Mouse (Mus musculus): Measurements from ENCODE around the gene Igflr1.
A peak's percentile ranks its signal among the peaks of the same experiment; 100 is the strongest.

Igflr1 gene

DNA sequence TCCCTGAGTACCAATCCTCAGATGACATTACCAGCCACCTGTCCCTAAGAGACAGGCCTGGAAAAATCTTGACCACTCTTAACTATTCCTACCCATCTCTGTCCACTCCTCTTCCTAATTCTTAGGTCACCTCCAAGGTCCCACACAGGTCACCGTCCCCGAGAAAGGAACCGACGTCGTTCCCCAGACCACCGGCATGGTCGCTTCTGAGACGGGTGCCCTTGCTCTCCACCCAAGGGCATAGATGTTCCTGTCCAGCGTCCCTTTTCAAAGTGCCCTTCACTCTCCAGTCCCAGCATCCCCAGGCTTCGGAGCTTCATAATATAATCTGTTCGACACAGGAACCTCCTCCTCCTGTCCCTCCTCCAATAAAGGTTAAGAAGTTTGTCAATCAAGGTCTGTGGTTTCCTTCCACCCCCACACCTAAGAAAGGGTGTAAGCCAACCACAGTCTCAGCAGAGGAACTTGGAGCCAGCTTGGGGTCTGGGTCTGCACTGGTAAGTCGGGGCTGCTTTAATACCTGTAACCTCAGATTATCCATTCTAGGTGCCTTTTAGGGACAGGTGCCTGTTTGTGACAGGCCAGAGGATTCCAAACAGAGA lies at the start of gene Igflr1:
Gene Igflr1, plus strand, starts transcription at position 458 of the 602 bp plus-strand sequence.
- DNase-seq: no peak

DNA sequence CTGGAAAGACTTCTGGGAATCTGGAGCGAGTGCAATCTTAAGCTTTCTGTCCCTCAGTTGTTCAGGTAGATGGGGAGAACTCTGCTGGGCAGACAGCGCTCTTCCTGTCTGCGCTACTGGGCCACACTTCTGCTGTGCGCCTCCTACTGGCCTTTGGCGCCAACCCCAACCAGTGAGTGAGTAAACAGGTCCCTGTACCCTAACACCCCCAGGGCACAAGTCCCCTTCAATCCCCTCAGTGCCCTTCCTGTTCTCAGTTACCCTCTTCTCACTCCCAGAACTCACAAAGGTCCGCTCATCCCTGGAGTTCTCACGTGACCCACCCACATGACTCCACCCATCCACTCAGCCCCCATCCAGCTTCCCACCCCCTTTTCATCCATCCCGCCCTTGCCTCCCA lies 46.9 kb upstream of the Igflr1 start:
- DNase-seq: no peak

DNA sequence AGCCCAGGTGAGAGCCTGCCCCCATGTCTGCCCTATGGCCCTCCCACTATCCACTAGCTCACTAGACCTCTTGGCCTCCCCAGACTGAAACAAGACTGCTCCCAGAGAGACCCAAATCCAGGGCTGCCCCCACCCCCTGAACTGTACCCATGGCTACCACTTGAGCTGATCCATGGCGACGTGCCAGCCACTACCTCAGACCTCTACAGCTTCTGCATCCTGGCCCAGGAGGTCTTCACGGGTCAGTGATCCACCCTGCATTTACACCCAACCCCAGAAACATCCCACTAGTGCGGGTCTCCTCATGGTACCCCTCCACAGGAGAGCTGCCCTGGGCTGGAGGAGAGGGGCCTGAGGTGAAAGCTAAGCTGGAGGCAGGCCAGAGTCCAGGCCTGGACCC lies 44.8 kb upstream of the Igflr1 start:
- DNase-seq: no peak

DNA sequence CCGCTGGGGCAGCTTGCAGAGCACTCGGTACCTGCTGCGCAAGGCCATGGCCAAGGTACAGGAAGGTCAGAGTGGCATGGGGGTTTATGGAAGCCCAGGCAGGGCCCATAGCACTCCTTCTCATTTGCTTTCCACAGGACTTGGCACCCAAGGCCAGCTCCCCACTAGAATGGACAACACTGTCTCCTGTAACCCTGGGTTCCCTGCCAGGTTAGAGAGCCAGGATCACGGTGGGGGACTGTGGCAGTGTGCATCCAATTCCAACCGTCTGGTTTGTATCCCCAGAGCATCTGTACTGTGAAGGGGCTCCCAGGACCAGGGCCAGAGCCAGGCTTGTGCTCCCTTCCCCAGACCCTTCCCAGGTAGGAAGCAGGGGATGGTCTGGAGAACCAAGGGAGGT lies 44.4 kb upstream of the Igflr1 start:
- no peak for DNase-seq

DNA sequence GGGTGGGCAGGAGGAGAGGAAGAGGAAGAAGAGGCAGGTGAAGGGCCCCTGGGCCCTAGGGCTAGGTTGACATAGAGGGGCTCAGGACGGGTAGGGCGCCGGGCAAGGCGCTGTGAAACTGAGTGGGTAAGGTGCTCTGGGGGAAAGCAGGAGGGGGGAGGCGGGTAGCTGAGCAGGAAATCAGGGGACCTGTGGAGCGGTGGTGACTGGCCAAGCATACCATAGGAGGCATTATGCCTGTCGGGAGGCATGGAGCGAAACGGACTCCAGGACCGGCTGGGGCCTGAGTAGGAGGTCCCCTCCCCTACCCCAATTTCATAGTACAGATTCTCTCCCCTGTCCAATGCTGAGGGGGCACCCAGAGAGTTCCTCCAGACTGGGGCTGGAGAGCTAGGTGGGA lies 42.4 kb upstream of the Igflr1 start:
- no peak for DNase-seq

DNA sequence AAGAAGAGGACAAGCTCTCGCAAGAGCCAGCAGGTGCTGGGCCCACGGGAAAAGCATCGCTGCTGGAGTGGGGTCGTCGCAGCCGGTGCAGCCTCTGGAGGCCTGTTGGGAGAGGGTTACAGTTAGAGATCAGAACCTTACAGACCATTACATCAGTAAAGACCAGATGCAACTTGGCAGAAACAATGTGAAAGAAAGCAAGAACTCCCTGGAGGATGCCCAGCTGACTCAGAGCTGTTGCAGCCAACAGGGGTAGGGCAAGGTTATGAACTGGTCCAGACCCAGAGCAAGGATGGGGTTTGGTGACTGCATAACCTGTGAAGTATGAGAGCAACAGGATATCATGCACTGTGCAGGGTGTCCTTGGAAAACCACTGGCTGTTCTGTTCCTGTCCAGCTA lies 40.7 kb upstream of the Igflr1 start:
- DNase-seq: no peak

DNA sequence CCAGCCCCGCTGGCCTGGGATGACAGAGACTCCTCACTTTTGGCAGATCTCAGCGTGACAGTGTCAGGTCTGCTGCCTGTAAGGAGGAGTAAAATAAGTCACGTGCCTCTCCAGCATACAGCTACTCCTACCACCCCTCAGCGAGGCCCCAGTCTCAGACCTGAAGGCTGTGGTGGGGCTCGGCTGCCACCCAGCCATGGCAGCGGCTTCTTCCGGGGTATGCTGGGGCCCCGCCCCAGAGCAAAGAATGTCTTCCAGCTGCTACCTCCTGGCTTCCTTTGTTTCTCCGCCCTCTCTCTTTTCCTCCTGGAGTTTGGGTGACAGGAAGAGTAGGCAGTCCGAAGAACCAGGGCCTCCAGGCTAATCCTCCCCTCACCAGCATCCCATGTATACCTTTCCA lies 39.3 kb upstream of the Igflr1 start:
- DNase-seq: no peak

DNA sequence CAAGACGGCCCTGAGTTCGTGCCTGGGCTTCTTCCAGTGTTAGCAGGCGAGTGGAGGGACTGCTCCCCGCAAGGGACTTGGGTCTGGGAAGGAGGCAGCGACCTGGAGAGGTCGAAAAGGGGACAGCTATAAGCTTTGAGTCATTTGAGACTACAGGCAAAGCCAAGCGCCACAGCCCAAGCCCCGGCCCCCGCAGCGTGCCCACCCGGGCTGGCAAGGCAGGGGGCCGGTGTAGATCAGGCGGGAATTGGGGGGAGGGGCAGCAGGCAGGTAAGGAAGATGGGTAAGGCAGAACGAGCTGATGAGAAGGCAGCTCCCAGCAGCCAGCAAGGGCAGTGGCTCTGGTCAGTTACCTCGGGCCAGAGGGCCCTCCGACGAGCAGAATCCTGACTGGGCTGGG lies 38.8 kb upstream of the Igflr1 start:
- no peak for DNase-seq

DNA sequence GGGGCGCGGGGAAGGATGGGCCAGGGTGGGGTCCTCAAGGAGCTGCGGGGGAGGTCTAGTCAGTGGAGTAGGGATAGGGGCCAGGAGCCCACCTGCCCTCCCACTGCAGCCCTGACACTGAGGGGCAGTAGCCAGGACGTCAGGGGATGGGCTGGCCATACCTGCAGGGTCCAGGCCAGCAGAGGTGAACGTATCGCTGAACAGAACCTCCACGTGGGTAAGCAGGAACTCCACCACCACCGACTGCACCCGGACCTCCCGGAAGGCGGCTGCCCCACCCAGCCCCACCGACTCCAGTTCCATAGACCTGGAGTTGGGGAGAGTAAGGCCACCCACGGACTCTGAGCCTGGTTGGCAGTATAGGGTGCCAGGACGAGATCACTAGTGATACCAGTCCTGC lies 38.2 kb upstream of the Igflr1 start:
- DNase-seq: no peak

DNA sequence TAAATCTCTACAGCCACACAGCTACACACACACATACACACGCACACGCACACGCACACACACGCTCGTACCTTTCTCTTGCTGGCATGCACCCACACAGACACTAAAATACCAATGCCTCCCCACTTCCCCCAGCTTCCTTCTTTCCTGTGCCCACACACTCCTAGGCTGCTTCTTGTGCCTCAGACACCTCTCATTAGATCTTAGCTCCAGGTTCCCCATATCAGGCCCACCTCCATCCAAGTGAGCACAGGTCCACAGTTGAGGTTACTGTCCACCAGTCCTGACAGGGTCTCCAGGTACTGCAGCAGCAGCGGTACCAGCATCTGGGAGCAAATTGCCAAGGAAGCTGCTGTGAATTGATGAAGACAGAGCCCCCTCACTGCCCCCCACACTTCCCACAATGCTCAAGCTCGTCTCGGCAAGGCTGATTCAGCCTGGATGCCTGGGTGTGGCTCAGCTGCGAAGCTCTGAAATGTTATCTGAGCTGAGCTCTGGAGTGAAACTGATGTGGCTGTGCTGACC lies 33.9 kb upstream of the Igflr1 start:
- DNase-seq: peak; percentile 83

DNA sequence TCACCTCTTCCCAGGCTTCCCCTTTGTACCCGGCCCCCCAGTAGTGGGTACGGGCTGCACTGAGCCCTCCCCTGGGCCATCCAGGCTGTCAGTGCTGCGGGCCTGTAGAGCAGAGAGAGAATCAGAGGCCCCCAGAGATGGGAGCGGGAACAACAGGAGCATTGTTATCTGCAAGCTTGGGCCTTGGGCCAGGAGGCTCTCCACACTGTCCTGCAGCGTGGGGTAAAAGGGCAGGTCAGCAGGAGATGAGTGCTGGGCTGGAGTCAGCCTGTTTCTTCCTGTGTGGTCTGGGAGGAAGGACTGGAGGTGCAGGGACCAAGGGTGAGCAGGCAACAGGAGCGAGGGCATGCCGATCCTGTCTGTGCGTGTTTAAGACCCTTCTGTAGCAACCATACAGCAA lies 32.3 kb upstream of the Igflr1 start:
- no peak for DNase-seq

DNA sequence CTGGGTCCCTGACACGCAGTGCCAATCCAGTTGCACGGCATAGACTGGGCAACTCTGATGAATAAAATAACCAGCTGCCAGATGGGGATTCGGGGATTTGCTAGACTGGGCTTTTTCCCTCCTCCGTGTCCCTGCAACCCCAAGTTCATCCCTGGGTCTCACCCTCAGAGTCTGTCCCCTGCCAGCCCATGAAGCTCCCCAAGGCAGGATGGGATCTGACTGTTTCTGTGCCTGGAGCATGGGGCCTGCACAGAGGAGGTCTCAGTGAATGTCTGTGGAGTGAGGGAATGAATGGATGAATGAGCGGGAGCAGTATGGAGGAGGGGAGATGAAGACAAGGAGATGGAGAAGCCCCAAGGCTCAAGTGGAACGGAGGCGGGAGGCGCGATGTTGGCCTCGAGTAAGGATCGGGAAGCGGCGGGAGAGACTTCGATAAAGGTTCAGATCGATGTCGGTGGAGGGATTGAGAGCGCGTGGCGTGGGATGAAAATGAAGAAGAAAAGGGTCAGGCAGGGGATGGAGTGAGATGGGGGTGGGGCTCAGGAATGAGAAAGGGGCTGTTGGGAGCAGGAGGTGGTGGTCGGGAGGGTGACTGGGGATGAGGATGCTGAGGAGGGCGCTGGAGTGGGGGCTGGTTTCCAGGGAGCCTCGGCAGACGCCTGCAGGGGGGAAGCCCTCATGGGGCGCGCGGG lies 31.1 kb upstream of the Igflr1 start:
- DNase-seq: no peak

DNA sequence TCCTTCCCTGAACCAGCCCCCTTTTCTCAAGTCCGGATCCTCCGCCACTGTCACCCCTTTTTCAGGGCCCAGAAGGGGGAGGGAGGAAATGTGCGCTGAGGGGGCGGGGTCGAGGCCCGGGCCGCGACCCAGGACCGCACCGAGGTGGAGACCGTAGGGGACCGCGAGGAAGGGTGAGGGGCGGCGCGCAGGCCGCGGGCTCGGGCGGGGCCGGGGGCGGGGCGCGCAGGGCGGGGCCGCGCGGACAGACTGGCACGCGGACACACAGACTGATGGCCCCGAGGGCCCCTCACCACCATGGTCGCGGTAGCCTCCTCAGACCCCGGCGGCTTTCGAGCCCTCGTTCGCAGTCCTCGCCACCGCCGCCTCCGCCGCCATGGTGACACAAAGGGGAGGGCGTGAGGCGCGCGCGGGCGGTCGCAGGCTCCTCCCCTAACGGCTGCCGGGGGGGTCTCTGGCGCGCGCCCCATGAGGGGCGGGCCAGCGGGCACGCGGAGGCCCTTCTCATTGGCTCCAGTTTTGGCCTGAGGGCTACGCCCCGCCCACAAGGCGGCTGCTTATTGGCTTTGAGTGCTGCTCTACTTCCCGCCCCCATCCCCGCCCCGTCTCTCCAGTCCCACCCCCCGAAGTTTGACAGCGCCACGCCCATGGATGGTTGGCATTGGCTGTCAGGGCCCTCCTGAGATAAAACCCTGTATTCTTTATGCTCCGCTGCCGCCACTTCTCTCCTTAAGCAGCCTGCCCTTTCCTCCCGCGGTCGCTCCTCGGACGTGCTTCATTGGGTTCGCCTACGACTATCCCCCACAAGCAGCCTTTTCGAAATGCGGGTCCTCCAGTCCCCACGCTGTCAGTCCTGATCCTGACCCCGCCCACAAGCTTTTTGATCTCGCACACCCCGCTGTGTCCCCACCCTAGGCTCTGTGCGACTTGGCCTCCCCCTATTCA lies 30.3 kb upstream of the Igflr1 start, which contains the start of gene Arhgap33:
Gene Arhgap33, minus strand, starts transcription at position 428 of the 945 bp plus-strand sequence.
- DNase-seq: peak; percentile 98

DNA sequence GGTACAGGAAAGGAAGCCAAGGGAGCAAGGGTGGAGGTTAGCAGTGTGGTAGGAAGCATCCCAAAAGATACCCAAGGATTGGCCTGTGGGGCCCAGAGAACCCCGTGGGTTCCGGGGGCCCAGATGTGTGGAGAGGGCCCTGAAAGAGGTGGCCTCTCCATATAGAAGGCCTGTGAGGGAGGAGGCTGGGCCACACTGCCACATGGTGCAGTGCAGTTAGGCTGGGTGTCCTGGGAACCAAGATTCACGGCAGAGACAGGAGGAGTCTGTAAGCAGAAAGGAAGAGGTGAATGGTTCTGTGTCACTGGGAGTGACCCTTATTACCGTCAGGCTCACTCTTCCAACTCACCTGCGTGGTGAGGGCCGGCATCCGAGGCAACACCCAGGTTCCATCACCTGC lies 24.7 kb upstream of the Igflr1 start:
- no peak for DNase-seq

DNA sequence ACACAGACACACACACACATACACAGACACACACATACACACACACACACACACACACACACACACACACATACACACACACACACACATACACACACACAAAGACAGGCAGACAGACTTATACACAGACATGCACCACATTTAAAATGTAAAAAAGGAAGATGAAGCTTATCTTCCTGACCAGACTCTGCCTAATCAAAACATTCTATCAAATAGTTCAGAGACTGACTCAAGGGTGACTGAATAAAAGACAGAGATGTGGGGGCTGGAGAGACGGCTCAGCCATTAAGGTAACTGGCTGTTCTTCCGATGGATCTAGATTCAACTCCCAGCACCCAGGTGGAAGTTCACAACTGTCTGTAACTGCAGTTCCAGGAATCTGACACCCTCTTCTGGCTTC lies 20.9 kb upstream of the Igflr1 start:
- no peak for DNase-seq

DNA sequence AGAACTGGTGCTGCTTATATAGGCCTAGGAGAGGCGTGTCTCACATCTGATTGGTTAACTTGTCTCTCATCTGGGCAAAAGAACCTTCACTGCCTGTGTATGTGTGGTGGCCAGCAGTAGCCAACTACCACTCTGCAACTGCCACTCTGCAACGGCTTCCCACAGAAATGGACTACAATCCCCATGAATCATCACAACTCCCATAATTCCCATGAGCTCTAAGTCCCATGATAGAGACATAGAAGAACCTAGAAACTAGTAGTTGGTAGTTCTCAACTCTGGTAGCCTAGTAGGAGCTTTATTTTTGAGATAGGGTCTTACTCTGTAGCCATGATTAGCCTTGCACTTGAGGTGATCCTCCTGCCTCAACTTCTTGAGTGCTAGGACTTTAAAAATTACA lies 15.3 kb upstream of the Igflr1 start:
- DNase-seq: no peak

DNA sequence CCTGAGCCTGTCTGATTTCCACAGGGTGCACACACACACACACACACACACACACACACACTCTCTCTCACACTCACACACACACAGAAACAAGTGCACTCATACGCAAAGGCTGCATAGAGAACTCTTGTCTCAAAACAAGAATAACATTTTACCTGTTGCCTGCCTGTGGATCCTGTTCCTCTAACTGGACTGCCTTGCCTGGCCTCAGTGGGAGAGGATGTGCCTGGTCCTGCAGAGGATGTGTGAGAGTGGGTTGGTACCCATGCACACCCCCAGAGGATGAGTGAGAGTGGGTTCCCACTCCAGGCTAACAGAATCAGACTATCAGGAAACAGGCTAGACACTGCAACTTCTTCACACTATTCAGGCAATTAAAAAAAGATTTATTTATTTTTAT lies 14.6 kb upstream of the Igflr1 start:
- DNase-seq: no peak

DNA sequence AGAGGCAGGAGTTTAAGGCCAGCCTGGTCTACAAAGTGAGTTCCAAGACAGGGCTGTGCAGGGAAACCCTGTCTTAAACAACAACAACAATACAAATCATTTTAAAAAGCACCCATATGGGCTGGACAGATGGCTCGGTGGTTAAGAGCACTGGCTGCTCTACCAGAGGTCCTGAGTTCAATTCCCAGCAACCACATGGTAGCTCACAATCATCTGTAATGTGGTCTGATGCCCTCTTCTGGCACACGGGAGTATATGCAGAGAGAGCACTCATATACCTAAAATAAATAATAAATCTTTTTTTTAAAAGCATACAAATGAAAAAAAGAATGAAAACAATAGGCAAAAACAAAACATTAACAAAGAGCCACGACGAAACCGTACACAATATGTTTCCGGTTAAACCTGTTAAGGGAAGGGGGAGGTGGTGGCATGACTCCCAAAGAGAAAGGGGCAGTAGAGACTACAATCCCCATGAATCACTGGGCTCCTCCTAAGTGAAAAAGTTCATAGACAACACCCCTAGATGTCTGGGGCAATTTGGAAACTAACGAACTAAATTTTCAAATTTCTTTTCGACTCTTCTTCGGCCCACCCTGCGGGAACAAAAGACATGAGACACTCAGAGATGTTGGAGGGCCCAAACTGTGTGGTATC lies 13.7 kb upstream of the Igflr1 start:
- no peak for DNase-seq

DNA sequence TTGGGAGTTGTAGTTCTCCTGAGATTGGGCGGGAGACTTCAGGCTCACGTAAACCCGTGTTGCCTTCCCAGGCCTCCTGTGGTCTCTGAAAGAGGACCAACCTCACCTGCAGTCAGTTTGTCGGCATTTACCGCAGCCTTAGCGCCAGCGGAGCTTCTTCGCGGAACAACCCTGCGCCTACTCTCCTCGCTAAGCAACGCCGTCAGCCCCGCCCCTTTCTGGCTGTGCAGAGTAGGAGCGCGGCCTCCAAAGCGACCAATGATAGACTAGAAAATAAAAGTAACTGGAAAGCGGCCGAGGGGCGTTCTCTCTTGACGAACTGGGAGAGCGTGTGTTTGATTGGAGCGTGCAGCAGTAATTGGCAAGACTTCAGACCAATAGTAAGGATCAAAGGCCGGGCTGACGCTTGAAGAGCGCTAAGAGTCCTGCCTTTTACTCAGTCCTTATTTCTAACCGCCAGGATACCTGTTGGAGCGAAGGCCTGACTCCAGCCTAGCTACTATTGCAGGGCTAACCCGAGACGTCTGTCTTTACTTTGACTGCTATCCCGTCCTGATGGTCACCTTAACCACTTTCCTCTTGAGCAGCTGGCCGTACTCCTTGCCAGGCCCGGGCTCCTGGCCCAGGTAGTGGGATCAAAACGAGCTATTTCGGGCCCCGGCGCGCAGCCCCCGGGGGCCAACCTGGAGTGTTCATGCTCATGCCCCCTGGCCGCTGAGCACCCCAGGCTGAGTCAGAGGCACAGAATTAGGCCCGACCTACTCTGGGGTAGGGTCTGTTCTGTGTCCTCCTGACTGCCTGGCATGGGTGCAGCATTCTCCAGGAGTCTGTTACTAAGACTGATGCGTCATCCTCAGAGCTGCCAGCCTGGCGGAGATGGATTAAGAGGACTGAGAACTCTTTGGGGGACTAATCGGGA lies 12.9 kb upstream of the Igflr1 start, which contains the start of the genes Hspb6 and Proser3:
Gene Hspb6, plus strand, starts transcription at position 77 of the 919 bp plus-strand sequence.
Gene Proser3, minus strand, starts transcription at position 198 of the 919 bp plus-strand sequence.
- peak; percentile 98 for DNase-seq

DNA sequence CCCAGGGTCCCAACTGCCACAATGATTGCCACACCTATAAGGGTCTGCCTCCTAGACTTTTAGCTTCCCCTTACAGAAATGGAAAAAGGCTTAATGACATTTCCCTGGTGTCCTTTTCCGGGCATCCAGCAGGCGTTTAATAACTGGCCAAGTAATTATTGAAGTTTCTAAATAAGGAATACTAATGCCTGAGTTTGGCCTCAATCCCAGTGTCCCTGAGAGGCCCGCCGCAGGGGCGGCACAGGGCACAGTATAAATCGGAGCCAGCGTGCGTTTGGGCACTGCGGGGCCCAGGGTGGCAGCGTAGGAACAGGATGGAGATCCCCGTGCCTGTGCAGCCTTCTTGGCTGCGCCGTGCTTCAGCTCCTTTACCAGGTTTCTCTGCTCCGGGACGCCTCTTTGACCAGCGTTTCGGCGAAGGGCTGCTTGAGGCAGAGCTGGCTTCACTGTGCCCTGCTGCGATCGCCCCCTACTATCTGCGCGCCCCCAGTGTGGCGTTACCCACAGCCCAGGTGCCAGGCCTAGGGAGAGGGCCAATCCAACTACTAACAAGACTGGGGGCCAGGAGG lies 12.1 kb upstream of the Igflr1 start:
- no peak for DNase-seq
